Mouse (Mus musculus) G1E (cell line): Measurements from ENCODE around the gene Ksr1. TPM values are rescaled to one million over a fixed set of nuclear protein-coding genes. Genes with fewer than 3 reads are reported as not detected.

ENCODE experiments used
- ATAC-seq: 2 replicates; pipeline ENCODE4 v1.8.0; 2016; ENCODE audit warnings: mild to moderate bottlenecking; ENCODE audit not compliant: insufficient number of reproducible peaks, poor library complexity, low FRiP score, severe bottlenecking; ENCODE audit errors: extremely low read depth
- DNase-seq: peaks from one replicate; pipeline ENCODE4 v3.0.0; 2012; ENCODE audit warnings: low spot score
- H3K27me3 ChIP-seq: 2 replicates; pipeline ENCODE4 v1.6.1; 2012; ENCODE audit warnings: mild to moderate bottlenecking, low read length, inconsistent platforms; ENCODE audit not compliant: insufficient read depth
- H3K36me3 ChIP-seq: replicated peaks from 2 replicates; pipeline ENCODE3; 2012; ENCODE audit warnings: mild to moderate bottlenecking, inconsistent platforms
- H3K4me1 ChIP-seq: 2 replicates; pipeline ENCODE4 v1.6.1; 2012; ENCODE audit warnings: low read depth, low read length, inconsistent platforms, mixed read lengths; ENCODE audit not compliant: insufficient read depth
- H3K4me3 ChIP-seq: 2 replicates; pipeline ENCODE4 v1.5.1; 2012; ENCODE audit warnings: low read depth, mild to moderate bottlenecking, inconsistent platforms, low read length, moderate library complexity, mixed read lengths
- H3K9me3 ChIP-seq: replicated peaks from 2 replicates; pipeline ENCODE4 v1.6.1; 2012; ENCODE audit warnings: inconsistent platforms
- CTCF ChIP-seq: IDR thresholded peaks from 2 replicates; pipeline ENCODE4 v1.5.1; 2012; ENCODE audit warnings: low read depth, low read length, inconsistent platforms, mixed read lengths
- GATA1 ChIP-seq: IDR thresholded peaks from 2 replicates; pipeline ENCODE4 v1.6.1; 2012; ENCODE audit warnings: borderline replicate concordance, low read length, inconsistent platforms, mixed read lengths
- GATA2 ChIP-seq: IDR thresholded peaks from 2 replicates; pipeline ENCODE4 v1.6.1; 2012; ENCODE audit warnings: low read depth, low read length, inconsistent platforms, borderline replicate concordance
- POLR2AphosphoS5 ChIP-seq: IDR thresholded peaks from 2 replicates; pipeline ENCODE4 v1.6.1; 2012; ENCODE audit warnings: low read depth, low read length, inconsistent platforms; ENCODE audit not compliant: insufficient replicate concordance
- TAL1 ChIP-seq: conservative IDR thresholded peaks from 2 replicates; pipeline ENCODE4 v1.6.1; 2012; ENCODE audit warnings: low read depth, low read length, inconsistent platforms, mixed read lengths
- polyA plus RNA-seq: library from polyadenylated mRNA; stranded (reverse); fragments of >175 nt; gene quantifications from 2 replicates; pipeline ENCODE4 v1.2.3, GENCODE M21; 2012
- total RNA-seq, 2 experiments: library from RNA; stranded (forward) in 1 of 2; stranded (reverse) in 1 of 2; fragments of 200-1000 nt in 1 of 2; fragments of >200 nt in 1 of 2; fragmentation: Nextera tagmentation in 1 of 2; gene quantifications; 2 replicates each; pipeline ENCODE4 v1.2.3; 2014 to 2017

Gene Ksr1
- total and polyA plus RNA-seq, 3 experiments = 3.3 to 9.0 (median 3.8) TPM

DNA sequence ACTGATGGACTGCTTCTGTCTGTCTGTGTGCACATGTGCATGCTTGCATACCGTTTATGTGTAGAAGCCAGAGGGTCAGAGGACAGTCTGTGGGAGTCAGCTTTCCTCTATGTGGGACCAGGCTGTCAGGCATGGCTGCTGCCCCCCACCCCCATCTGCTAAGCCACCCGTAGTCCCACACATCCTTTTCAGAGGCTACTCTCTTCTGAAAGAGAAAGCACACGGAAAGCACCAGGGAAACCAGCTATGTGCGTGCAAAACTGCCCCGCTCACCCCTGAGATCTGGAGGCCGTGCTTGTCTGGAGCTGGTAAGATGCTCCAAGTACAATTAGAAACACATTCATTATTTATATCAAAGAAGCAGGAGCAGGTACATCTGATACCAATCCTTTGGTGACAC lies 41.7 kb downstream of the Ksr1 start:
- DNase-seq (no peak), ATAC-seq (no peak)
- Histone ChIP-seq H3K27me3 (peaks cover 23% of the 10 kb centered on the region), H3K4me1 (no peaks in the 10 kb centered on the region; the same call in 1 of the 2 replicates), H3K9me3 (no peaks in the 10 kb centered on the region), H3K36me3 (no peaks in the 10 kb centered on the region), H3K4me3 (no peak overlapping the region)
- TF ChIP-seq GATA2 (no peak), GATA1 (no peak), POLR2AphosphoS5 (no peak), TAL1 (no peak), CTCF (no peak)

DNA sequence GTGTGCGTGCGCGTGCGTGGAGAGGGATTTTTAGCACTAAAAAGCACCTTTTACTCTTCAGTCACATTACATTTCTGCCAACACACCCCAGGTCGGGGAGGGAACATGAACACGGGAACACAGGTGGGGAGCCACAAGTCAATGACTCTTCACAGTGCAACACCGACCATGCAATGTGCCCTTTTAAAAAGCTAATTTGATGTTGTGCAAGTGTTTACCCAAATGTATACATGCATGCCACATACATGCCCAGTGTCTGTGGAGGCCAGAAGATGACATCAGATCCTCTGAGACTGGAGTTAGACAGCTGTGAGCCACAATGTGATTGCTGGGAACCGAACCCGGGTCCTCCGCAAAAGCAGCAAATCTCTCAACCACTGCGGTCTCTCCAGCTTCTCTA lies 42.1 kb downstream of the Ksr1 start:
- H3K4me1 ChIP-seq = no peaks in the 10 kb centered on the region; the same call in 1 of the 2 replicates
- ATAC-seq (no peak), DNase-seq (no peak)
- H3K4me3 ChIP-seq = no peak overlapping the region
- H3K9me3 ChIP-seq = no peaks in the 10 kb centered on the region
- H3K36me3 ChIP-seq = no peaks in the 10 kb centered on the region
- TF ChIP-seq POLR2AphosphoS5 (no peak), GATA1 (no peak), TAL1 (no peak)
- H3K27me3 ChIP-seq = peaks cover 22% of the 10 kb centered on the region

DNA sequence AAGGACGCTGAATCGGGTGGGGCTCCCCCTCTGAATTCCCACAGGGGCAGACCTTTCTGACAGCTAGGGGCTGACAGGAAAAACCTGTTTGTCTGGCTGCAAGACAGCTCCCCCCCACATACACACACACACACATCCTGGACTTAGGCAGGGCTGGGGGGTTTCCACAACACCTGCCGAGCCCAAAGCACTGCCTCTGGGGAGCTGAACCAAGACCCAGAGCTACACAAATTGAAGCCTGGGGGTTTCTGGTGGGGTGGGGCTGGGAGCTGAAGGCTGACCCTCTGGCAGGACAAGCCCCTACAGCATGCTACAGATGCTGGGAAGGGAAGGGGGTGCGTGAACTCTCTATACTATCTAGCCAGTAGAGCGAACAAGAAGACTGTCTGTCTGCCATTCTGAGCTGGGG lies 42.7 kb downstream of the Ksr1 start:
- ATAC-seq = no peak
- TF ChIP-seq GATA1 (no peak), GATA2 (no peak), POLR2AphosphoS5 (no peak), TAL1 (no peak), CTCF (no peak)

DNA sequence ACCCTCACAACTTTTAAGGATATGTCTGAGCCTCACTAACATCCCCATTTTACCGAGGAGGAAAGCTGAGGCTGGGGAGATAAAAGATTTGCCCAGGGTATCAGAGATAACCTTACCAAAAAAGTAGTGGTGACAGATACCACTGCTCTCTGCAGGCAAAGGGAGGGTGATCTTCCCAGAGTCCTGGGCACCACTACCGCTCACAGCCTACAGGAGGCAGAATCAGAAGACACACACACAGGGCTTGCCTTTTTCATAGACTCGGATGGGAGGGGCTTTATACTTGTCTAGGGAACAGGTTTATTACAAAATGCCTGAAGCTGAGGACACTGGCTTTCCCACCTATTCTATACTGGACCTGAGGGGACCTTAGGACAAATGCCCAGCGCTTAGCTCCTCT lies 43.9 kb downstream of the Ksr1 start:
- H3K4me1 ChIP-seq = no peaks in the 10 kb centered on the region; the same call in 1 of the 2 replicates

More for the DNA sequence above, 42.7 kb downstream of the Ksr1 start:
- H3K4me1 ChIP-seq = no peaks in the 10 kb centered on the region; the same call in 1 of the 2 replicates
- DNase-seq = no peak
- no peak overlapping the region for H3K4me3 ChIP-seq
- peaks cover 22% of the 10 kb centered on the region for H3K27me3 ChIP-seq
- no peaks in the 10 kb centered on the region for H3K36me3 ChIP-seq
- no peaks in the 10 kb centered on the region for H3K9me3 ChIP-seq

DNA sequence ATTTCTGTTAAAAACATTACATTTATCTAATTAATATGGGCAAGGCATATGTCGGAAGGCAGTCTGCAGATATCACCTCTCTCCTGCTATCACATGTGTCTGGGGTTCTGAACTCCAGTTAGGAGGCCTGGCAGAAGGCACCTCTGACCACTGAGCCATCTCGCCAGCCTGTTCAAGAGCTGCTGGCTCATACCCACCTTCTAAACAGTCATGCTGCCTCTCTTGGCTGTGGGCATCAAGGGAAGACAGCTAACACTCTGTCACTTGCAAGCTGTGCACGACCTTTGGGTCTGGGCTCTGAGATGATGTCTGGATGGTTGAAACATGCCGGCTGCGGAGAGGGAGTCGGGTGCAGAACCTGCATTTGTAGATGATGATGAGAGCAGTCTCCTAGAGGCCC lies 44.6 kb downstream of the Ksr1 start:
- TF ChIP-seq GATA2 = no peak
- TF ChIP-seq GATA1 = no peak
- TF ChIP-seq TAL1 = no peak
- no peak for TF ChIP-seq CTCF
- no peak for TF ChIP-seq POLR2AphosphoS5
- ATAC-seq = no peak
- Histone ChIP-seq H3K4me1 (no peaks in the 10 kb centered on the region; the same call in 1 of the 2 replicates), H3K9me3 (no peaks in the 10 kb centered on the region), H3K36me3 (no peaks in the 10 kb centered on the region), H3K27me3 (peaks cover 20% of the 10 kb centered on the region), H3K4me3 (no peak overlapping the region)
- no peak for DNase-seq

More for the DNA sequence above, 43.9 kb downstream of the Ksr1 start:
- Histone ChIP-seq H3K27me3 (peaks cover 17% of the 10 kb centered on the region), H3K36me3 (no peaks in the 10 kb centered on the region), H3K4me3 (no peak overlapping the region), H3K9me3 (no peaks in the 10 kb centered on the region)
- no peak for ATAC-seq
- DNase-seq = no peak
- TF ChIP-seq GATA2 (no peak), TAL1 (no peak), GATA1 (no peak), CTCF (no peak)

DNA sequence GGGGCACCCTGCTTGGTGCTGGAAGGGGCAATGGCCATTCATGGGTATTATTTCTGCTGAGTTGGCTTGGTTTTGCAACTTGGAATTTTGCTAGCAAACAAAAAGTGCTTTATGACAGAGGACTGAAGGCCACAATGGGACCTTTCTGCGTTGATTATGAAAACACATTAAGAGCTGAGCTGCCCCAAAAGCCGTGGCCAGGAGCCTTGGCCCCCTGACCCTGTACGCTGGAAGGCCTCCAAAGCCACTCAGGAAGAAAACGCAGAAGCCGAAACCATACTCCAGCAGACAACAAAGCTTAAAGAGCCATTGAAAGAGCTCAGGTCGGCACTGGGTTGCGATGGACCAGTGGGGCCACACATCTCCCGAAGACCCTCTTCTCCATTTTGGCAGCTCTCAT lies 47.2 kb downstream of the Ksr1 start:
- H3K27me3 ChIP-seq = peaks cover 17% of the 10 kb centered on the region
- H3K36me3 ChIP-seq = no peaks in the 10 kb centered on the region
- DNase-seq (no peak), ATAC-seq (no peak)
- no peak overlapping the region for H3K4me3 ChIP-seq
- TF ChIP-seq CTCF (no peak), TAL1 (no peak), POLR2AphosphoS5 (no peak), GATA1 (no peak), GATA2 (no peak)
- H3K4me1 ChIP-seq = no peaks in the 10 kb centered on the region; the same call in 1 of the 2 replicates
- no peaks in the 10 kb centered on the region for H3K9me3 ChIP-seq

DNA sequence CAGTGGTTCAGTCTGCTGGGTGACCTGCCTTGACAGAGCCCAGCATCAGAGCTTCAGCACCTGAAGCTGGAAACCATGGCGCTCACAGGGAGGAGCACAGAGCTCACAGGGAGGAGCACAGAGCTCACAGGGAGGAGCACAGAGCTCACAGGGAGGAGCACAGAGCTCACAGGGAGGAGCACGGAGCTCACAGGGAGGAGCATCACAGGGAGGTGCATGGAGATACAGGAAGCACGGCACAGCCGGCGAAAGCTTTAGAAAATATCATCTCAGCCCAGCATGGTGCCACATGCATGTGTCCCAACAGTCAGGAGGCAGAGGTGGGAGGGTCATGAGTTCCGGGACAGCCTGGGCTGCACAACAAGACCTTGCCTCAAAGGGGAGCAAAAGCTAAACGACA lies 48.5 kb downstream of the Ksr1 start:
- Histone ChIP-seq H3K9me3 (no peaks in the 10 kb centered on the region), H3K36me3 (no peaks in the 10 kb centered on the region), H3K27me3 (peaks cover 24% of the 10 kb centered on the region), H3K4me3 (no peak overlapping the region), H3K4me1 (no peaks in the 10 kb centered on the region; the same call in 1 of the 2 replicates)
- no peak for DNase-seq
- no peak for TF ChIP-seq TAL1
- TF ChIP-seq CTCF = no peak
- no peak for TF ChIP-seq GATA2
- no peak for ATAC-seq
